Mouse (Mus musculus) hindbrain, embryonic 12.5 days (tissue): Measurements from ENCODE around the gene Cacna1i. TPM values are rescaled to one million over a fixed set of nuclear protein-coding genes. Genes with fewer than 3 reads are reported as not detected.

Source experiments
- ATAC-seq: fragments of 200-750 bp; cut with Nextera tagmentation; 2 replicates; pipeline ENCODE4 v1.8.0; 2017; ENCODE audit warnings: moderate TSS enrichment; ENCODE audit not compliant: low FRiP score
- H3K27ac ChIP-seq: fragments of 300-500 bp; sonication (generic); 2 replicates; pipeline ENCODE4 v1.5.1; 2016; ENCODE audit warnings: mild to moderate bottlenecking
- H3K27me3 ChIP-seq: fragments of 300-500 bp; sonication (generic); 2 replicates; pipeline ENCODE4 v1.6.1; 2016; ENCODE audit warnings: mild to moderate bottlenecking
- H3K36me3 ChIP-seq: fragments of 300-500 bp; sonication (generic); 2 replicates; pipeline ENCODE4 v1.6.1; 2016; ENCODE audit warnings: mild to moderate bottlenecking
- H3K4me1 ChIP-seq: fragments of 300-500 bp; sonication (generic); 2 replicates; pipeline ENCODE4 v1.6.1; 2016
- H3K4me2 ChIP-seq: fragments of 300-500 bp; sonication (generic); replicated peaks from 2 replicates; pipeline ENCODE4 v1.6.1; 2016; ENCODE audit warnings: mild to moderate bottlenecking
- H3K4me3 ChIP-seq: fragments of 300-500 bp; sonication (generic); 2 replicates; pipeline ENCODE4 v1.5.1; 2016; ENCODE audit warnings: mild to moderate bottlenecking
- H3K9ac ChIP-seq: fragments of 300-500 bp; sonication (generic); 2 replicates; pipeline ENCODE4 v1.6.1; 2016; ENCODE audit warnings: mild to moderate bottlenecking, moderate library complexity
- H3K9me3 ChIP-seq: fragments of 300-500 bp; sonication (generic); replicated peaks from 2 replicates; pipeline ENCODE4 v1.6.1; 2016; ENCODE audit warnings: mild to moderate bottlenecking
- WGBS: fragments of 180-500 bp; shearing (Covaris S2); methylation state at CpG from one replicate; pipeline ENCODE4 v1.1.7; 2016; 5-methylcytosine and 5-hydroxymethylcytosine counted together
- polyA plus RNA-seq: library from polyadenylated mRNA; unstranded; fragments of >200 nt; fragmentation: Nextera tagmentation; extraction: Ambion mirVana; gene quantifications from 2 replicates; pipeline ENCODE4 v1.2.1, GENCODE M21; 2016

The Cacna1i gene
- polyA plus RNA-seq, 1 experiment from 2014 or later: 0.18 TPM

GRCm38 (mm10) chr15:80436961-80437360 is 149.9 kb downstream of the Cacna1i start:
- Histone ChIP-seq H3K4me1 (no peaks in the 10 kb centered on the region), H3K36me3 (no peaks in the 10 kb centered on the region), H3K4me2 (no peak overlapping the region), H3K27me3 (peaks cover 3% of the 10 kb centered on the region; the same call in 1 of the 2 replicates), H3K9me3 (no peaks in the 10 kb centered on the region), H3K9ac (no peak overlapping the region), H3K27ac (no peak overlapping the region), H3K4me3 (no peak overlapping the region)
- no peak for ATAC-seq
- WGBS: 84% methylated on average over 5 of the region's 5 CpGs

GRCm38 (mm10) chr15:80437996-80438395 is 151.0 kb downstream of the Cacna1i start:
- no peak overlapping the region for H3K4me3 ChIP-seq

GRCm38 (mm10) chr15:80438423-80438822 is 151.4 kb downstream of the Cacna1i start:
- H3K9me3 ChIP-seq: no peaks in the 10 kb centered on the region
- ATAC-seq: no peak
- no peak overlapping the region for H3K4me3 ChIP-seq
- no peak overlapping the region for H3K27ac ChIP-seq
- no peaks in the 10 kb centered on the region for H3K4me1 ChIP-seq
- WGBS: 76% methylated on average over 9 of the region's 9 CpGs
- no peak overlapping the region for H3K9ac ChIP-seq
- no peak overlapping the region for H3K4me2 ChIP-seq
- no peaks in the 10 kb centered on the region for H3K36me3 ChIP-seq
- peaks cover 3% of the 10 kb centered on the region; the same call in 1 of the 2 replicates for H3K27me3 ChIP-seq

More at GRCm38 (mm10) chr15:80437996-80438395, 151.0 kb downstream of the Cacna1i start:
- peaks cover 3% of the 10 kb centered on the region; the same call in 1 of the 2 replicates for H3K27me3 ChIP-seq
- no peak overlapping the region for H3K4me2 ChIP-seq
- H3K27ac ChIP-seq: no peak overlapping the region
- no peaks in the 10 kb centered on the region for H3K4me1 ChIP-seq
- H3K9ac ChIP-seq: no peak overlapping the region
- no peaks in the 10 kb centered on the region for H3K9me3 ChIP-seq
- 64% methylated on average over 9 of the region's 9 CpGs for WGBS
- no peak for ATAC-seq
- no peaks in the 10 kb centered on the region for H3K36me3 ChIP-seq

GRCm38 (mm10) chr15:80440195-80440594 is 153.2 kb downstream of the Cacna1i start:
- no peak overlapping the region for H3K9ac ChIP-seq
- no peak overlapping the region for H3K4me3 ChIP-seq
- 87% methylated on average over 6 of the region's 6 CpGs for WGBS
- H3K27ac ChIP-seq: no peak overlapping the region
- no peak for ATAC-seq
- no peak overlapping the region for H3K4me2 ChIP-seq
- H3K27me3 ChIP-seq: peaks cover 3% of the 10 kb centered on the region; the same call in 1 of the 2 replicates
- no peaks in the 10 kb centered on the region for H3K9me3 ChIP-seq
- no peaks in the 10 kb centered on the region for H3K36me3 ChIP-seq
- no peaks in the 10 kb centered on the region for H3K4me1 ChIP-seq

GRCm38 (mm10) chr15:80445956-80446687 is 159.1 kb downstream of the Cacna1i start:
- ATAC-seq: no peak
- H3K4me2 ChIP-seq: no peak overlapping the region
- no peak overlapping the region for H3K4me3 ChIP-seq
- no peak overlapping the region for H3K27ac ChIP-seq
- 0 out of 2 replicates have a peak, but pooled peaks cover 4% of the 10 kb centered on the region for H3K9me3 ChIP-seq
- no peak overlapping the region for H3K9ac ChIP-seq
- no peaks in the 10 kb centered on the region for H3K27me3 ChIP-seq
- 83% methylated on average over 15 of the region's 15 CpGs for WGBS
- H3K4me1 ChIP-seq: 0 out of 2 replicates have a peak, but pooled peaks cover under 1% of the 10 kb centered on the region
- no peaks in the 10 kb centered on the region for H3K36me3 ChIP-seq

Other genes starting within 250 kb of the Cacna1i start
- gene Syngr1, start 195.9 kb upstream of the Cacna1i start, polyA plus RNA-seq: 11.6 and 14.3 TPM in 2 replicates
- gene Rpl3, start 195.4 kb upstream of the Cacna1i start, polyA plus RNA-seq: 642 and 670 TPM in 2 replicates
- gene Tab1, start 154.1 kb upstream of the Cacna1i start, polyA plus RNA-seq: 42.1 and 44.0 TPM in 2 replicates
- gene Mgat3, start 113.5 kb upstream of the Cacna1i start, polyA plus RNA-seq: 12.0 and 12.2 TPM in 2 replicates
- gene Mief1, start 53.2 kb upstream of the Cacna1i start, polyA plus RNA-seq: 41.3 and 43.8 TPM in 2 replicates
- not detected in 2 replicates for gene AC140267.1, start 51.4 kb upstream of the Cacna1i start, polyA plus RNA-seq
- gene Atf4, start 32.1 kb upstream of the Cacna1i start, polyA plus RNA-seq: 115 and 128 TPM in 2 replicates
- 59.9 and 65.8 TPM in 2 replicates for gene Rps19bp1, start 22.9 kb upstream of the Cacna1i start, polyA plus RNA-seq